Mouse (Mus musculus): ENCODE data around the gene Megf11. TPM values are rescaled to one million over a fixed set of nuclear protein-coding genes. Genes with fewer than 3 reads are reported as not detected.

Gene Megf11
- polyA plus RNA-seq, 1 experiment from 2014 or later = 0.65 TPM

DNA sequence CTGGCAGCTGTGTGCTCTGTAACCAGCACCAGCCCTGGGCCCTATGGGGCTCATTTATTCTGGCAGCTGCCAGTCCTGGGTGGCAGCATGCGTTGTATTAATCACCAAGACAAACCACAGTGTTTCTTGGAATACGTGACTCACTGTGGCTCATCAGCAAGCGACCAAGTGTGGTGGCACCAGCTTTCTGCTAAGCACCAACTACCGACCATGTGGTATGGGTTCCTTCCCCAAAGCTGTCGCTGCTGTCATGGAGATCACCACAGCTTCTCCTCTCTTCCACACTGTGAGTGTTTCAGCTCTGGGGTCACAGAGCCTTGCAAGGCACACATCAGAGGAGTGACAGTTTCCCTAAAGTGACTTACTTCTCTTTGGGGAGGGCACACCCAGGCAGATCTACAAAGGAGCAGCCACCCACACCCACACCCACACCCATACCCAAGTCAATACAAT, 178.9 kb downstream of the Megf11 start:
- no peak for DNase-seq (ENCODE audit: low spot score)
- H3K4me2 ChIP-seq (ENCODE audit: low read depth, low read length) = no peak overlapping the region
- ATAC-seq (replicated peaks; ENCODE audit: insufficient number of reproducible peaks, low FRiP score, low TSS enrichment, low read depth) = no peak
- H3K4me3 ChIP-seq (ENCODE audit: low read depth, low read length) = no peak overlapping the region
- H3K9ac ChIP-seq (replicated peaks; ENCODE audit: low read length) = no peak overlapping the region
- WGBS = 91% methylated on average over 5 of the region's 5 CpGs
- no peaks in the 10 kb centered on the region for H3K36me3 ChIP-seq (replicated peaks; ENCODE audit: control insufficient read depth, insufficient read depth, low read depth, low read length)
- H3K27ac ChIP-seq (replicated peaks; ENCODE audit: low read depth, low read length) = no peak overlapping the region
- no peaks in the 10 kb centered on the region for H3K9me3 ChIP-seq (replicated peaks; ENCODE audit: control insufficient read depth, low read length)
- H3K4me1 ChIP-seq (ENCODE audit: control insufficient read depth, insufficient read depth, low read length) = no peaks in the 10 kb centered on the region
- no peaks in the 10 kb centered on the region for H3K27me3 ChIP-seq (ENCODE audit: control insufficient read depth, insufficient read depth, low read length)

DNA sequence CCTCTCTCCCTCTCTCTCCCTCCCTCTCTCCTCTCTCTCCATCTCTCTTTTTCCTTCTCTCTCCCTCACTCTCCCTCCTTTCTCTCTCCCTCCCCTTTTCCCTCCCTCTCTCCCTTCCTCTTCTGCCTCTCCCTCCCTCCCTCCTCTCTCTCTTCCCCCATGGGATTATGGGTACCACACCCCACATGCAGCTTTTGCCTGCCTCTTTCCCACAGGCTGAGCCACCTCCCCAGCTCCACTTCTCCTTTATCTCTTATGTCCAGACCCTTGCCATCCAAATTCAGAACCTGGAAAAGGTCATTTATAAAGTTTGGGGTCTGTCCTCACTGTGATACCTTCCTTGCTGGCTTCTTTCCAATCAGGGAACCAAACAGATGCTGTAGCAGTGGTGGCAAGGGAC, 180.5 kb downstream of the Megf11 start:
- no peaks in the 10 kb centered on the region for H3K4me1 ChIP-seq (ENCODE audit: control insufficient read depth, insufficient read depth, low read length)
- no peak for ATAC-seq (replicated peaks; ENCODE audit: insufficient number of reproducible peaks, low FRiP score, low TSS enrichment, low read depth)
- no peaks in the 10 kb centered on the region for H3K36me3 ChIP-seq (replicated peaks; ENCODE audit: control insufficient read depth, insufficient read depth, low read depth, low read length)
- no peak overlapping the region for H3K27ac ChIP-seq (replicated peaks; ENCODE audit: low read depth, low read length)
- H3K4me3 ChIP-seq (ENCODE audit: low read depth, low read length) = no peak overlapping the region
- no peak for DNase-seq (ENCODE audit: low spot score)
- H3K27me3 ChIP-seq (ENCODE audit: control insufficient read depth, insufficient read depth, low read length) = no peaks in the 10 kb centered on the region
- H3K9me3 ChIP-seq (replicated peaks; ENCODE audit: control insufficient read depth, low read length) = no peaks in the 10 kb centered on the region
- H3K9ac ChIP-seq (replicated peaks; ENCODE audit: low read length) = no peak overlapping the region
- H3K4me2 ChIP-seq (ENCODE audit: low read depth, low read length) = no peak overlapping the region

DNA sequence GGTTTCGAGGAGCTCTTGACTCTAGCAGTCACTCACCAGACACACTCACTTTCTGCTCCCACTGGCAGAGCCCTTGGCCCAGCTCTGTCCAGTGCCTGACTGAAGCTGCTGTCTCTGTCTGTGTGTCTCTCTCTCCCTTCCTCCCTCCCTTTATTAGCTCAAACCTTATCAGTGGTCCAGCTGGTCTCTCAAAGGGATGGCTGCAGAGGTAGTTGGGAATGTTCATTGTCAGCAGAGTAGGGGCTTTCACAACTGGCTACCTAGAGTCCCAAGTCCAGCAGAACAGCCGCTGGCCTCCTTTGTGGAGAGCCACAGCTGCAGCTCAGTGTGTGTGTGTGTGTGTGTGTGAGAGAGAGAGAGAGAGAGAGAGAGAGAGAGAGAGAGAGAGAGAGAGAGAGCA, 180.9 kb downstream of the Megf11 start:
- no peaks in the 10 kb centered on the region for H3K36me3 ChIP-seq (replicated peaks; ENCODE audit: control insufficient read depth, insufficient read depth, low read depth, low read length)
- no peak overlapping the region for H3K4me2 ChIP-seq (ENCODE audit: low read depth, low read length)
- 73% methylated on average over 2 of the region's 2 CpGs for WGBS
- H3K9me3 ChIP-seq (replicated peaks; ENCODE audit: control insufficient read depth, low read length) = no peaks in the 10 kb centered on the region
- no peaks in the 10 kb centered on the region for H3K27me3 ChIP-seq (ENCODE audit: control insufficient read depth, insufficient read depth, low read length)
- H3K27ac ChIP-seq (replicated peaks; ENCODE audit: low read depth, low read length) = no peak overlapping the region
- no peaks in the 10 kb centered on the region for H3K4me1 ChIP-seq (ENCODE audit: control insufficient read depth, insufficient read depth, low read length)
- no peak overlapping the region for H3K4me3 ChIP-seq (ENCODE audit: low read depth, low read length)
- no peak overlapping the region for H3K9ac ChIP-seq (replicated peaks; ENCODE audit: low read length)
- ATAC-seq (replicated peaks; ENCODE audit: insufficient number of reproducible peaks, low FRiP score, low TSS enrichment, low read depth) (no peak), DNase-seq (ENCODE audit: low spot score) (no peak)

DNA sequence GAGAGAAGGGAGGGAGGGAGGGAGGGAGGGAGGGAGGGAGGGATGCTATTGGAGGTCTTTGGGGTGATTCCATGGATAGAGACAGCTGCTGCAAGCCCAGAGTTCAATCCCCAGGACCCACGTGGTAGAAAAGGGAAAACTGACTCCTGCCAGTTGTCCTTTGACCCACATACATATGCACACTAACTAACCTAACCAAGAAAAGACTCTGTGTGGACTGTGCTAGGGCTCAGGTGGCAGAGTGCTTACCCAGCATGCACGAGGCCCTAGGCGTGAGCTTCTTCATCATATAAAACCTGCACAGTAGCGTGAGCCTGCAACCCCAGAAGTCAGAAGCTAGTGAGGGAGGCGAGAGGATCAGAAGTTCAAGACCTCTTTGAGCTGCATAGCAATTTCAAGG, 182.1 kb downstream of the Megf11 start:
- H3K27ac ChIP-seq (replicated peaks; ENCODE audit: low read depth, low read length) = no peak overlapping the region
- DNase-seq (ENCODE audit: low spot score) (no peak), ATAC-seq (replicated peaks; ENCODE audit: insufficient number of reproducible peaks, low FRiP score, low TSS enrichment, low read depth) (no peak)
- WGBS = 64% methylated on average over 5 of the region's 5 CpGs
- no peaks in the 10 kb centered on the region for H3K36me3 ChIP-seq (replicated peaks; ENCODE audit: control insufficient read depth, insufficient read depth, low read depth, low read length)
- no peaks in the 10 kb centered on the region for H3K27me3 ChIP-seq (ENCODE audit: control insufficient read depth, insufficient read depth, low read length)
- H3K4me3 ChIP-seq (ENCODE audit: low read depth, low read length) = no peak overlapping the region
- no peaks in the 10 kb centered on the region for H3K4me1 ChIP-seq (ENCODE audit: control insufficient read depth, insufficient read depth, low read length)
- H3K4me2 ChIP-seq (ENCODE audit: low read depth, low read length) = no peak overlapping the region
- H3K9me3 ChIP-seq (replicated peaks; ENCODE audit: control insufficient read depth, low read length) = no peaks in the 10 kb centered on the region
- no peak overlapping the region for H3K9ac ChIP-seq (replicated peaks; ENCODE audit: low read length)

DNA sequence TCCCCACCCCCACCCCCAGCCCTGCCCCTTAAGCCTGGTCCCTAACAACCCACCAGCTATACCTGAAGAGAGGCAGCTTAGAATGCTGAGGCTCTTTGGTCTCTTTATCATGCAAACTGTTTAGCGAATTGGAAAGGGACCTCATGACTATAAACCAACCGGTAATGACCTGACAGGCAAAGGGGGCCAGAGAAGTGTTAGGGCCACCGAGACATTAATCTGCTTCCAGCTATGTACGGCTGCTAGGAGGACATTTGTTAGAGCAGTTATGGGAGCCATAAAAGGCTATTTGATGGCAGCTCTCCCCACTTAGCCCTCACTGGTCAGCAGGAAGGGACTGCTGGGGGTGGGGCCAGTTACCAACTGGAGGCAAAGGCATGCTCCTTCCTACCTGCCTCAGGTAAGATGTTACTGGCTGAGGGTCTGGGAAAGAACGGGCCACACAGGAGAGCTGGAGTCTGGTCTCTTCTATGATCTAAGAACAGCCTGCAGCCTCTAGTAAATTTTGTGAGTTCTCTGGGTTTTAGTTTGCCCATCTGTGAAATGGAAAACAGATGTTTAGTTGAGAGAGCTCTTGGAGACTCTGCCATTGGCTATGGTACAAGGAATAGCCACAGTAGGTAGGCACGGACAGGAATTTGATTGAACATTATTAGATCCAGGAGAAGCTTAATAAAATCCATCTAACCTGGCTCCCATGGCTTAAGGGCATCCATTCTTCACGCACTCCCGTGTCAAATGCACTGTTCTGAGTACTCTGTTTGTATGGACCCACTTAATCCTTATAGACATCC, 183.2 kb downstream of the Megf11 start:
- 46% methylated on average over 8 of the region's 8 CpGs for WGBS
- Histone ChIP-seq H3K9me3 (replicated peaks; ENCODE audit: control insufficient read depth, low read length) (no peaks in the 10 kb centered on the region), H3K9ac (replicated peaks; ENCODE audit: low read length) (no peak overlapping the region), H3K4me3 (ENCODE audit: low read depth, low read length) (no peak overlapping the region), H3K4me2 (ENCODE audit: low read depth, low read length) (no peak overlapping the region), H3K27ac (replicated peaks; ENCODE audit: low read depth, low read length) (no peak overlapping the region; the same call in 1 of the 2 replicates), H3K27me3 (ENCODE audit: control insufficient read depth, insufficient read depth, low read length) (no peaks in the 10 kb centered on the region), H3K36me3 (replicated peaks; ENCODE audit: control insufficient read depth, insufficient read depth, low read depth, low read length) (no peaks in the 10 kb centered on the region), H3K4me1 (ENCODE audit: control insufficient read depth, insufficient read depth, low read length) (no peaks in the 10 kb centered on the region)
- ATAC-seq (replicated peaks; ENCODE audit: insufficient number of reproducible peaks, low FRiP score, low TSS enrichment, low read depth) (peak; percentile 55; the same call in 1 of the 2 replicates), DNase-seq (ENCODE audit: low spot score) (peak; percentile 61)

DNA sequence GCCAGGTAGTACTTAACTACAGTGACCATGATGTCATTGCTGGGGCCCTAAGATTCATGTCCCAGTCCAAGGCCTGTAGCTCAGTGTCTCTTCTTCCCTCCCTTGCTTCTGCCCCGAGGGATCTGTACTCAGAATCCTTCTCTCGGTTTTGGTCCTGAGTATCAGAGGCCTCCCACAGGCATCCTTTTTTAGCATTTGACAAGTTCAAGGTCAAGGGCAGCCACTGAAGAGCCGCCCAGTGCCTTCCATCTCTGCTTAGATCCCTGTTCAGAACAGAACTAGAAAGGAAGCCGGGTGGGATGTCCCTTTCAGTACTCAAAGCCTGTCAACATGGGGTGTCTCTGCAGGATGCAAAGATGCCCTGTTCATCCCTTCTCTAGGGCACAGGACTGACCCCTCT, 185.0 kb downstream of the Megf11 start:
- no peak for ATAC-seq (replicated peaks; ENCODE audit: insufficient number of reproducible peaks, low FRiP score, low TSS enrichment, low read depth)
- H3K4me1 ChIP-seq (ENCODE audit: control insufficient read depth, insufficient read depth, low read length) = no peaks in the 10 kb centered on the region
- H3K4me2 ChIP-seq (ENCODE audit: low read depth, low read length) = no peak overlapping the region
- no peak overlapping the region for H3K4me3 ChIP-seq (ENCODE audit: low read depth, low read length)
- H3K36me3 ChIP-seq (replicated peaks; ENCODE audit: control insufficient read depth, insufficient read depth, low read depth, low read length) = no peaks in the 10 kb centered on the region
- DNase-seq (ENCODE audit: low spot score) = no peak
- no peaks in the 10 kb centered on the region for H3K9me3 ChIP-seq (replicated peaks; ENCODE audit: control insufficient read depth, low read length)
- no peak overlapping the region for H3K9ac ChIP-seq (replicated peaks; ENCODE audit: low read length)
- no peak overlapping the region for H3K27ac ChIP-seq (replicated peaks; ENCODE audit: low read depth, low read length)
- no peaks in the 10 kb centered on the region for H3K27me3 ChIP-seq (ENCODE audit: control insufficient read depth, insufficient read depth, low read length)
- whole genome bisulfite sequencing = 50% methylated on average over 4 of the region's 4 CpGs

DNA sequence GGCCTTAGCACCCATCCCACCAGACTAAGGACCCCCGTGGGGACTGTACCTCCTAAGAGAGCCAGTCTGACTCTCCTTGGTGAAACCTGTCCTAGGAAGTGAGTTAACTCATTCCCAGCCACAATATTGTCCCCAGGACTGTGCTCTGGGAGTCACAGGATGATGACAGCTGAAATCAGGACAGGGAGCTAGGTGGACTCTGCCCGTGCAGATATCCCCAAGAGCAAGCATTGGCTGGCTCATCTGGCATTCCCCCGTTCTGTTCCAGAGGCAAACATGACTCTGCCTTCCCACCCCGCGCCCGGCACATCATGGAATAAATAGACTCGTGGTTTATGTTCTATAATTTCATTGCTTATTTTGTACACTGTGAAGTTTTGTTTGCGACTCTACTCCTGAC, 185.7 kb downstream of the Megf11 start:
- ATAC-seq (replicated peaks; ENCODE audit: insufficient number of reproducible peaks, low FRiP score, low TSS enrichment, low read depth) (no peak), DNase-seq (ENCODE audit: low spot score) (no peak)
- no peaks in the 10 kb centered on the region for H3K9me3 ChIP-seq (replicated peaks; ENCODE audit: control insufficient read depth, low read length)
- H3K9ac ChIP-seq (replicated peaks; ENCODE audit: low read length) = no peak overlapping the region
- no peaks in the 10 kb centered on the region for H3K36me3 ChIP-seq (replicated peaks; ENCODE audit: control insufficient read depth, insufficient read depth, low read depth, low read length)
- H3K27me3 ChIP-seq (ENCODE audit: control insufficient read depth, insufficient read depth, low read length) = no peaks in the 10 kb centered on the region
- H3K4me1 ChIP-seq (ENCODE audit: control insufficient read depth, insufficient read depth, low read length) = no peaks in the 10 kb centered on the region
- H3K4me3 ChIP-seq (ENCODE audit: low read depth, low read length) = no peak overlapping the region
- H3K27ac ChIP-seq (replicated peaks; ENCODE audit: low read depth, low read length) = no peak overlapping the region
- no peak overlapping the region for H3K4me2 ChIP-seq (ENCODE audit: low read depth, low read length)
- 84% methylated on average over 8 of the region's 8 CpGs for WGBS

DNA sequence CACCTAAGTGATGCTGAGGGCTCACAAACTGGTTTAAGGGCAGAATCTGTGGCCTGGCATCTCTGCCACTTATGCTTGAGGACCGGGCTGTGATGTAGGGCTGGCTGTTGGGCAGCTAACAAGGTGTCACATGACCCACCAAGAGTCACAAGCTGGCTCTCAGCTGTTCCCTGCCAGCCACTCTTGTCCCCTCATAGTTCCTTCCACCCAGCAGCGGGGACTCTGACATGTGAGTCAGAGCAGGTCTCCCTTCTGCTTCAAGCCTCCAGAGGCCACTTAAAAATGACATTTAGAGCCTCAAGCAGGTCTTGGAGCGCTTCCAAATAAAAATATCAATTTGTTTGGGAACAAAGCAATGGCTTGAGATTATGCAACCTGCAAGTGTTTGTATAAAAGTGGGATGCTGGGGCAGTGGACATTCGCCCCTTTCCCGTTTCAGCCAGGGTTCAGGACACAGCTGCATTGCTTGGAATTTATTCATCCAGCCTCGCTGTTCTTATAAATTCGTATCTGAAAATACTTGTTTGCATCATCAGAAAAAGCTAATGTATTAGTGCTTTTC, 187.3 kb downstream of the Megf11 start:
- Histone ChIP-seq H3K9ac (replicated peaks; ENCODE audit: low read length) (no peak overlapping the region), H3K4me2 (ENCODE audit: low read depth, low read length) (no peak overlapping the region), H3K4me3 (ENCODE audit: low read depth, low read length) (no peak overlapping the region), H3K36me3 (replicated peaks; ENCODE audit: control insufficient read depth, insufficient read depth, low read depth, low read length) (no peaks in the 10 kb centered on the region), H3K27me3 (ENCODE audit: control insufficient read depth, insufficient read depth, low read length) (no peaks in the 10 kb centered on the region), H3K4me1 (ENCODE audit: control insufficient read depth, insufficient read depth, low read length) (peaks cover 3% of the 10 kb centered on the region; the same call in 1 of the 2 replicates), H3K27ac (replicated peaks; ENCODE audit: low read depth, low read length) (no peak overlapping the region), H3K9me3 (replicated peaks; ENCODE audit: control insufficient read depth, low read length) (no peaks in the 10 kb centered on the region)
- WGBS = 82% methylated on average over 7 of the region's 7 CpGs
- DNase-seq (ENCODE audit: low spot score) (no peak), ATAC-seq (replicated peaks; ENCODE audit: insufficient number of reproducible peaks, low FRiP score, low TSS enrichment, low read depth) (no peak)
